Mouse (Mus musculus) limb, embryonic 10.5 days (tissue): ENCODE measurements around the gene Gm49354. TPM values are rescaled to one million over a fixed set of nuclear protein-coding genes. Genes with fewer than 3 reads are reported as not detected.
"Not testable (repeated sequence)": the region's sequence is repeated elsewhere in the genome, so short reads cannot be mapped to it uniquely, and the experiment has no call there.

Source experiments
- DNase-seq: peaks from one replicate; pipeline ENCODE4 v3.0.0-alpha.2; 2017; ENCODE audit warnings: low spot score
- H3K27ac ChIP-seq: fragments of 300-500 bp; sonication (generic); 2 replicates; pipeline ENCODE4 v1.5.1; 2016; ENCODE audit warnings: mild to moderate bottlenecking
- H3K27me3 ChIP-seq: fragments of 300-500 bp; sonication (generic); 2 replicates; pipeline ENCODE4 v1.6.1; 2016; ENCODE audit warnings: low read depth, mild to moderate bottlenecking; ENCODE audit not compliant: poor library complexity, severe bottlenecking
- H3K36me3 ChIP-seq: fragments of 300-500 bp; sonication (generic); 2 replicates; pipeline ENCODE4 v1.6.1; 2016; ENCODE audit warnings: mild to moderate bottlenecking, moderate library complexity
- H3K4me1 ChIP-seq: fragments of 300-500 bp; sonication (generic); 2 replicates; pipeline ENCODE4 v1.6.1; 2016
- H3K4me3 ChIP-seq: fragments of 300-500 bp; sonication (generic); 2 replicates; pipeline ENCODE4 v1.5.1; 2016; ENCODE audit warnings: mild to moderate bottlenecking, moderate library complexity
- H3K9me3 ChIP-seq: fragments of 300-500 bp; sonication (generic); replicated peaks from 2 replicates; pipeline ENCODE4 v1.6.1; 2016; ENCODE audit warnings: mild to moderate bottlenecking
- WGBS: fragments of 180-500 bp; shearing (Covaris S2); methylation state at CpG from one replicate; pipeline ENCODE4 v1.1.7; 2016; 5-methylcytosine and 5-hydroxymethylcytosine counted together
- polyA plus RNA-seq: library from polyadenylated mRNA; unstranded; fragments of >200 nt; fragmentation: Nextera tagmentation; extraction: Ambion mirVana; gene quantifications from 2 replicates; pipeline ENCODE4 v1.2.1, GENCODE M21; 2016

Gene Gm49354
- polyA plus RNA-seq, 1 experiment from 2014 or later, result not detected

GRCm38 (mm10) chr13:59722089-59722488 is 60.0 kb downstream of the Gm49354 start:
- not testable (repeated sequence) for H3K4me3 ChIP-seq, DNase-seq, H3K9me3 ChIP-seq, H3K27ac ChIP-seq, H3K36me3 ChIP-seq
- 90% methylated on average over 1 of the region's 1 CpGs for WGBS
- Histone ChIP-seq H3K27me3 (peaks cover 13% of the 10 kb centered on the region), H3K4me1 (peaks cover 25% of the 10 kb centered on the region)

GRCm38 (mm10) chr13:59719475-59719874 is 62.6 kb downstream of the Gm49354 start:
- H3K4me3 ChIP-seq, result no peak overlapping the region
- no peaks in the 10 kb centered on the region for H3K27me3 ChIP-seq
- H3K27ac ChIP-seq, result no peak overlapping the region
- no peak for DNase-seq
- peaks cover 13% of the 10 kb centered on the region for H3K4me1 ChIP-seq
- no peaks in the 10 kb centered on the region for H3K9me3 ChIP-seq
- no peaks in the 10 kb centered on the region for H3K36me3 ChIP-seq
- WGBS, result 93% methylated on average over 1 of the region's 1 CpGs

DNA sequence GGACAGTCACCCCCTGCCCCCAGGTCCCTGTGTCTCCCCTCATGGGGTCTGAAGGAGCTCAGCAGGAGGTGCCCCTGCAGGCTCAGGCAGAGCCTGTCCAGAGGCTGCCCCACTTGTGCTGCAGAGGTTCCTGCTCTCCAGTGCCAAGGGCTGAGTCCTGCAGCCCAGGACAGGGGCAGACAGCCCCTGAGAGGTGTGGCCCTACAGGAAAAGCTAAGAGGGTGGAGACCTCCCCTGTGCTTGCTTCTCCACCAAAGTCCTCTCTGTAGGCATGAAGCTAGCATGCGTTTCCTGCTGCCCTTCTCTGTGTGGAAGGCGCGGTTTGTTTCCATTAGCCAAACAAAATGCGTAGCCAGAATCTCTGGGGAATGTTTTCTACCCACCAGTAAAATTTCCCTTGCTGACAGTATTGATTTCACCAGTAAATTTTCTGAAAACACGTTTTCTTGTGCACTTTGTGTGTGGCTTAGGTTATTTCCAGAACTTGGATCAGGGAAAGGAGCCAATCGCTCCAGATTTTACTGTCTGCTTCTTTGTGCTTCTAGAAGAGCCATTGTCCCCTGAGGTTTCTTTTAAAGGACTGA is 63.1 kb downstream of the Gm49354 start:
- H3K27ac ChIP-seq, H3K4me1 ChIP-seq, H3K9me3 ChIP-seq, H3K27me3 ChIP-seq, H3K4me3 ChIP-seq, DNase-seq, H3K36me3 ChIP-seq: not testable (repeated sequence)
- 43% methylated on average over 6 of the region's 6 CpGs for WGBS

GRCm38 (mm10) chr13:59713710-59714109 is 68.3 kb downstream of the Gm49354 start:
- Histone ChIP-seq H3K36me3 (no peaks in the 10 kb centered on the region), H3K4me1 (no peaks in the 10 kb centered on the region), H3K27me3 (no peaks in the 10 kb centered on the region), H3K9me3 (no peaks in the 10 kb centered on the region), H3K4me3 (no peak overlapping the region), H3K27ac (no peak overlapping the region)
- DNase-seq, result no peak
- WGBS, result 44% methylated on average over 3 of the region's 3 CpGs

GRCm38 (mm10) chr13:59711984-59712383 is 70.1 kb downstream of the Gm49354 start, which contains the start of gene Spata31d1b:
TSS of gene Spata31d1b (plus strand) at chr13:59712284.
- H3K27me3 ChIP-seq, H3K27ac ChIP-seq, H3K4me3 ChIP-seq, H3K36me3 ChIP-seq, DNase-seq, H3K4me1 ChIP-seq, H3K9me3 ChIP-seq: not testable (repeated sequence)
- 81% methylated on average over 3 of the region's 3 CpGs for WGBS

GRCm38 (mm10) chr13:59710230-59710629 is 71.8 kb downstream of the Gm49354 start, which contains the start of gene Spata31d1a:
TSS of gene Spata31d1a (minus strand) at chr13:59710330.
- Histone ChIP-seq H3K36me3 (no peaks in the 10 kb centered on the region), H3K4me3 (no peak within 1 kb of the TSS), H3K9me3 (no peaks in the 10 kb centered on the region), H3K27me3 (no peaks in the 10 kb centered on the region), H3K27ac (no peak within 1 kb of the TSS), H3K4me1 (no peaks in the 10 kb centered on the region)
- WGBS, result 86% methylated on average over 15 of the region's 15 CpGs
- no peak for DNase-seq

Other genes with a start within 250 kb of the Gm49354 start
- gene Agtpbp1, start 197.0 kb downstream of the Gm49354 start, polyA plus RNA-seq, result 10.0 and 11.6 TPM in 2 replicates
- 99.5 and 116 TPM in 2 replicates for gene Naa35, start 197.0 kb downstream of the Gm49354 start, polyA plus RNA-seq
- 78.4 and 80.2 TPM in 2 replicates for gene Golm1, start 106.4 kb downstream of the Gm49354 start, polyA plus RNA-seq
- gene 4921517D22Rik, start 88.1 kb downstream of the Gm49354 start, polyA plus RNA-seq, result not detected in 2 replicates
- gene Spata31d1a, start 71.9 kb downstream of the Gm49354 start, polyA plus RNA-seq, result 0.05 TPM in 1 of 2 replicates, not detected in the other
- not detected in 2 replicates for gene Spata31d1b, start 70.0 kb downstream of the Gm49354 start, polyA plus RNA-seq
- gene Spata31d1d, start 50.5 kb downstream of the Gm49354 start, polyA plus RNA-seq, result not detected in 2 replicates
- gene 1700014D04Rik, start 35.5 kb downstream of the Gm49354 start, polyA plus RNA-seq, result 0.31 TPM in 1 of 2 replicates, not detected in the other
- 90.5 and 95.7 TPM in 2 replicates for gene Isca1, start 12.4 kb downstream of the Gm49354 start, polyA plus RNA-seq
- gene Tut7, start 40.9 kb upstream of the Gm49354 start, polyA plus RNA-seq, result 34.6 and 47.5 TPM in 2 replicates